Mouse (Mus musculus): ENCODE measurements around the gene Uvrag. TPM values are rescaled to one million over a fixed set of nuclear protein-coding genes. Genes with fewer than 3 reads are reported as not detected.

The Uvrag gene
- total and polyA plus RNA-seq, 3 experiments = 15.0 to 19.5 TPM; not detected in 1

GRCm38 (mm10) chr7:99065920-99066319 lies 75.0 kb downstream of the Uvrag start:
- Histone ChIP-seq H3K27me3 (ENCODE audit: control insufficient read depth in 1 of 2, insufficient read depth in 2 of 2, low read length in 2 of 2) (no peaks in the 10 kb centered on the region), H3K9ac (ENCODE audit: control insufficient read depth, low read depth, low read length, poor library complexity, severe bottlenecking) (no peak overlapping the region), H3K27ac (ENCODE audit: control insufficient read depth, low read depth, low read length) (no peak overlapping the region), H3K36me3 (ENCODE audit: control insufficient read depth in 1 of 2, insufficient read depth in 2 of 2, low read length in 2 of 2) (peaks cover 0 to 2% of the 10 kb centered on the region in 2 experiments; a peak in 2 of 4 replicates), H3K9me3 (replicated peaks; ENCODE audit: insufficient read depth, low read length) (no peaks in the 10 kb centered on the region), H3K4me1 (ENCODE audit: control insufficient read depth in 1 of 2, insufficient read depth in 2 of 2, low read length in 2 of 2) (no peaks in the 10 kb centered on the region), H3K4me3 (ENCODE audit: control insufficient read depth in 1 of 2, insufficient read depth in 1 of 2, low read depth in 2 of 2, low read length in 2 of 2) (no peak overlapping the region), H3K79me2 (ENCODE audit: control insufficient read depth, insufficient read depth, low read length, poor library complexity) (no peaks in the 10 kb centered on the region)
- no peak for DNase-seq (ENCODE audit: low read depth, low spot score)
- no peak for TF ChIP-seq POLR2A (IDR thresholded peaks at IDR 0.05; ENCODE audit: control insufficient read depth in 1 of 2, insufficient read depth in 1 of 2, low read depth in 1 of 2, low read length in 2 of 2, poor library complexity in 1 of 2)
- no peak for TF ChIP-seq JUND (IDR thresholded peaks at IDR 0.05; ENCODE audit: low read depth, low read length)
- no peak for TF ChIP-seq MYC (IDR thresholded peaks at IDR 0.05; ENCODE audit: low read depth, low read length)
- TF ChIP-seq MYB (IDR thresholded peaks at IDR 0.05; ENCODE audit: low read depth, low read length) = no peak
- no peak for TF ChIP-seq USF1 (IDR thresholded peaks at IDR 0.05; ENCODE audit: low read depth, low read length)
- no peak for TF ChIP-seq GABPA (IDR thresholded peaks at IDR 0.05; ENCODE audit: low read depth, low read length)
- TF ChIP-seq NRF1 (IDR thresholded peaks at IDR 0.05; ENCODE audit: insufficient read depth, low read depth, low read length, poor library complexity, severe bottlenecking) = no peak
- no peak for TF ChIP-seq ELF1 (IDR thresholded peaks at IDR 0.05; ENCODE audit: low read depth, low read length)
- TF ChIP-seq MAZ (IDR thresholded peaks at IDR 0.05; ENCODE audit: low read depth, low read length) = no peak
- no peak for TF ChIP-seq USF2 (IDR thresholded peaks at IDR 0.05; ENCODE audit: borderline replicate concordance in 1 of 2, insufficient read depth in 1 of 2, low read depth in 1 of 2, low read length in 2 of 2)
- TF ChIP-seq ZC3H11A (IDR thresholded peaks at IDR 0.05; ENCODE audit: low read depth, low read length) = no peak
- TF ChIP-seq ETS1 (IDR thresholded peaks at IDR 0.05; ENCODE audit: low read depth, low read length) = no peak
- TF ChIP-seq POLR2AphosphoS5 (IDR thresholded peaks at IDR 0.05; ENCODE audit: borderline replicate concordance, low read depth, low read length) = no peak
- TF ChIP-seq TCF12 (IDR thresholded peaks at IDR 0.05; ENCODE audit: low read depth, low read length) = no peak
- TF ChIP-seq ZKSCAN1 (IDR thresholded peaks at IDR 0.05; ENCODE audit: low read depth, low read length) = no peak

- no peak for DNase-seq (ENCODE audit: low read depth, low spot score)
- Histone ChIP-seq H3K27ac (ENCODE audit: control insufficient read depth, low read depth, low read length) (no peak overlapping the region), H3K9me3 (replicated peaks; ENCODE audit: insufficient read depth, low read length) (no peaks in the 10 kb centered on the region), H3K4me3 (ENCODE audit: control insufficient read depth in 1 of 2, insufficient read depth in 1 of 2, low read depth in 2 of 2, low read length in 2 of 2) (no peak overlapping the region), H3K27me3 (ENCODE audit: control insufficient read depth in 1 of 2, insufficient read depth in 2 of 2, low read length in 2 of 2) (no peaks in the 10 kb centered on the region), H3K9ac (ENCODE audit: control insufficient read depth, low read depth, low read length, poor library complexity, severe bottlenecking) (no peak overlapping the region), H3K36me3 (ENCODE audit: control insufficient read depth in 1 of 2, insufficient read depth in 2 of 2, low read length in 2 of 2) (peaks cover 0 to 2% of the 10 kb centered on the region in 2 experiments; a peak in 2 of 4 replicates), H3K79me2 (ENCODE audit: control insufficient read depth, insufficient read depth, low read length, poor library complexity) (no peaks in the 10 kb centered on the region), H3K4me1 (ENCODE audit: control insufficient read depth in 1 of 2, insufficient read depth in 2 of 2, low read length in 2 of 2) (no peaks in the 10 kb centered on the region)
- TF ChIP-seq MAFK (IDR thresholded peaks at IDR 0.05; ENCODE audit: borderline replicate concordance, low read depth, low read length) = no peak
- TF ChIP-seq ZKSCAN1 (IDR thresholded peaks at IDR 0.05; ENCODE audit: low read depth, low read length) = no peak
- no peak for TF ChIP-seq NRF1 (IDR thresholded peaks at IDR 0.05; ENCODE audit: insufficient read depth, low read depth, low read length, poor library complexity, severe bottlenecking)
- TF ChIP-seq SIN3A (IDR thresholded peaks at IDR 0.05; ENCODE audit: low read length) = no peak
- no peak for TF ChIP-seq MYC (IDR thresholded peaks at IDR 0.05; ENCODE audit: low read depth, low read length)
- no peak for TF ChIP-seq ZC3H11A (IDR thresholded peaks at IDR 0.05; ENCODE audit: low read depth, low read length)
- TF ChIP-seq MYB (IDR thresholded peaks at IDR 0.05; ENCODE audit: low read depth, low read length) = no peak
- no peak for TF ChIP-seq BHLHE40 (IDR thresholded peaks at IDR 0.05; ENCODE audit: borderline replicate concordance, low read depth, low read length)
- no peak for TF ChIP-seq RCOR1 (IDR thresholded peaks at IDR 0.05; ENCODE audit: low read depth, low read length)
- TF ChIP-seq CTCF (IDR thresholded peaks at IDR 0.05 in 2 of 3, conservative IDR thresholded peaks at IDR 0.05 in 1 of 3; ENCODE audit: control insufficient read depth in 1 of 3, insufficient read depth in 1 of 3, low read depth in 2 of 3, low read length in 3 of 3, poor library complexity in 1 of 3, severe bottlenecking in 1 of 3) = no peak
- no peak for TF ChIP-seq USF2 (IDR thresholded peaks at IDR 0.05; ENCODE audit: borderline replicate concordance in 1 of 2, insufficient read depth in 1 of 2, low read depth in 1 of 2, low read length in 2 of 2)
- TF ChIP-seq UBTF (IDR thresholded peaks at IDR 0.05; ENCODE audit: borderline replicate concordance, insufficient read depth, low read depth, low read length) = no peak
- TF ChIP-seq GATA1 (IDR thresholded peaks at IDR 0.05; ENCODE audit: low read depth, low read length) = no peak
- no peak for TF ChIP-seq POLR2A (IDR thresholded peaks at IDR 0.05; ENCODE audit: control insufficient read depth in 1 of 2, insufficient read depth in 1 of 2, low read depth in 1 of 2, low read length in 2 of 2, poor library complexity in 1 of 2)
- no peak for TF ChIP-seq ZNF384 (IDR thresholded peaks at IDR 0.05; ENCODE audit: low read depth, low read length)
- TF ChIP-seq TBP (IDR thresholded peaks at IDR 0.05; ENCODE audit: low read depth, low read length) = no peak
Observed at GRCm38 (mm10) chr7:99065391-99065831, 75.5 kb downstream of the Uvrag start.
